Mouse (Mus musculus): ENCODE data around the gene Spn.

The Spn gene

GRCm38 (mm10) chr7:127140623-127141404, 3.2 kb upstream of the Spn start:
- no peak for DNase-seq (ENCODE audit: low spot score in 2 of 2)

- DNase-seq (ENCODE audit: low spot score in 2 of 2) = no peak
These were observed 1.9 kb upstream of the Spn start for GRCm38 (mm10) chr7:127139562-127139961.

- DNase-seq (ENCODE audit: low spot score in 2 of 2) = no peak
These were observed 1.5 kb upstream of the Spn start for GRCm38 (mm10) chr7:127139100-127139499.

GRCm38 (mm10) chr7:127136181-127137071, 1.2 kb downstream of the Spn start:
- DNase-seq (ENCODE audit: low spot score in 2 of 2) = peak; percentile 26 to 35

- DNase-seq (ENCODE audit: low spot score in 2 of 2) = peak; percentile 24 to 35
These were observed 2.7 kb downstream of the Spn start for GRCm38 (mm10) chr7:127134821-127135447.

GRCm38 (mm10) chr7:127133125-127133524, 4.5 kb downstream of the Spn start:
- DNase-seq (ENCODE audit: low spot score in 2 of 2) = no peak

GRCm38 (mm10) chr7:127129638-127130037, 8.0 kb downstream of the Spn start:
- peak in 1 of 2 experiments; percentile 44 for DNase-seq (ENCODE audit: low spot score in 2 of 2)

GRCm38 (mm10) chr7:127121911-127122270, 15.7 kb downstream of the Spn start, which contains the start of gene Qprt:
Gene Qprt, minus strand, starts transcription at chr7:127122226.
- no peak for DNase-seq (ENCODE audit: low spot score in 2 of 2)

GRCm38 (mm10) chr7:127121061-127121910, 16.3 kb downstream of the Spn start:
- no peak for DNase-seq (ENCODE audit: low spot score in 2 of 2)

GRCm38 (mm10) chr7:127118671-127119445, 18.8 kb downstream of the Spn start:
- no peak for DNase-seq (ENCODE audit: low spot score in 2 of 2)

GRCm38 (mm10) chr7:127117948-127118347, 19.7 kb downstream of the Spn start:
- DNase-seq (ENCODE audit: low spot score in 2 of 2) = no peak

GRCm38 (mm10) chr7:127116331-127116935, 21.2 kb downstream of the Spn start:
- no peak for DNase-seq (ENCODE audit: low spot score in 2 of 2)

GRCm38 (mm10) chr7:127114920-127115319, 22.7 kb downstream of the Spn start:
- DNase-seq (ENCODE audit: low spot score in 2 of 2) = no peak

- peak in 1 of 2 experiments; percentile 39 for DNase-seq (ENCODE audit: low spot score in 2 of 2)
These were observed 23.9 kb downstream of the Spn start for GRCm38 (mm10) chr7:127113614-127114259.

GRCm38 (mm10) chr7:127112921-127113597, 24.6 kb downstream of the Spn start:
- peak in 1 of 2 experiments; percentile 34 for DNase-seq (ENCODE audit: low spot score in 2 of 2)

- no peak for DNase-seq (ENCODE audit: low spot score in 2 of 2)
These were observed 25.3 kb downstream of the Spn start for GRCm38 (mm10) chr7:127112251-127112841.

GRCm38 (mm10) chr7:127111461-127111860, 26.2 kb downstream of the Spn start:
- peak; percentile 63 to 83 for DNase-seq (ENCODE audit: low spot score in 2 of 2)

GRCm38 (mm10) chr7:127110239-127111007, 27.2 kb downstream of the Spn start:
- peak; percentile 70 to 84 for DNase-seq (ENCODE audit: low spot score in 2 of 2)
